Mouse (Mus musculus) cerebellum, adult 11-12 months (tissue): Measurements from ENCODE around the gene Pank1.

Experiments
- DNase-seq: peaks from one replicate; pipeline ENCODE4 v3.0.0; 2022

Gene Pank1

GRCm38 (mm10) chr19:34815371-34815770, 63.9 kb downstream of the Pank1 start:
- DNase-seq: no peak

- no peak for DNase-seq
Observed at GRCm38 (mm10) chr19:34814696-34815095, 64.6 kb downstream of the Pank1 start.

- DNase-seq: no peak
Observed at GRCm38 (mm10) chr19:34813961-34814360, 65.3 kb downstream of the Pank1 start.

DNA sequence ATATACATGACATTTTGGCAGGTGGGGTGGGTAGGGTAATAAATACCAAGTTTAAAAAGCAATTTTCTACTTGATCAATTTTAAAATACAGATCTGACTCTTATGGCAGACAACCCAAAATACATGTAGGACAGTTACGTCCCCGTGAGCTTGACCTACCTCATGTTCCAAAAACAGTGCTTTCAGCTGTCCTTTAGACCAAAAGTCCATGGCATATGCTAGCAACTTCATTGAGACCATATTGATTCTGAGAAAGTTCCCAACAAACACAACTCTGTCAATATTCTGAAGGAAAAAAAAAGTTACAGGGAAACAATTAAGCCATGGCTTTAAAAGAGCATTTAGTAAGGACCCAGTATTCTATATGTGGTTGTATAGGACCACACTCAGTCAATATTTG, 65.7 kb downstream of the Pank1 start:
- DNase-seq: no peak

- no peak for DNase-seq
Observed at GRCm38 (mm10) chr19:34812711-34813110, 66.5 kb downstream of the Pank1 start.

- no peak for DNase-seq
Observed at GRCm38 (mm10) chr19:34807173-34807572, 72.1 kb downstream of the Pank1 start.

DNA sequence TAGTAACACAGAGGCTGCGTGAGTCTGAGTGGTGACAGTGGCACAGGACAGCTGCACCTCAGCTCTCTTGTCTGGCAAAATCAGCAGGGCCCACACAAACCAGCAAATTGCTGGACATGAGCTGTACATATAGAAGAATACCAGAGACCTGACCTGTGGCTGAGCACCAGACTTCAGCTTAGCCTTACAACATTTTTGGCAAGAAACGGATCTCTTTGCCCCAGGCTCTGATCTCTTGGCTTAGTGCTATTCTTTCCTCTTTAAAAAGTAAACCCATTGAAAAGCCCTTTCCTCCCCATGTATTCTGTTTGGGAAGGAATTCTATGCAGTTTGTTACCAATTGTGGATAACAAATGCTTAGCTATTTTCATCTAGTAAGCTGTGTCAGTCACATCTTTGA, 74.2 kb downstream of the Pank1 start:
- DNase-seq: no peak

GRCm38 (mm10) chr19:34804531-34804930, 74.7 kb downstream of the Pank1 start:
- DNase-seq: no peak

- no peak for DNase-seq
Observed at GRCm38 (mm10) chr19:34803396-34803795, 75.9 kb downstream of the Pank1 start.

- DNase-seq: no peak
Observed at GRCm38 (mm10) chr19:34799644-34800267, 79.5 kb downstream of the Pank1 start.

- no peak for DNase-seq
Observed at GRCm38 (mm10) chr19:34796396-34796795, 82.9 kb downstream of the Pank1 start.

DNA sequence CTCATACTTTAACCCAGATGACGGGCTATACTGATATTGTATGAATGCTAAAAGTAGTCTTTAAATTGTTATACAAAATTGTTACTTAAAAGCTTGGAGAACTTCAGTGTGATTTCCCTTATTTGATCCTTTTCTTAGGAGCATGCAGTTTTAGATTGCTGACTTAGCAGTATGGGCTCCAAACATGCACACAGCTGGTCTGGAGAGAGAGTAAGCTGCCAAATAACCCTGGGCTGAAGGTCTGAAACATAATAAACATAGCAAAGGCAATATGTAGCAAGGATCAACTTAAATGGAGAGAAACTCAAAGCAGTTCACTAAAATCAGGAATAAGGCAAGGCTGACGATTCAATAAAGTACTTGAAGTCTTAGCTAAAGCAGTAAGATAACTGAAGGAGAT, 96.8 kb downstream of the Pank1 start:
- no peak for DNase-seq

- no peak for DNase-seq
Observed at GRCm38 (mm10) chr19:34778993-34779392, 100.3 kb downstream of the Pank1 start.

- DNase-seq: no peak
Observed at GRCm38 (mm10) chr19:34778098-34778497, 101.2 kb downstream of the Pank1 start.

DNA sequence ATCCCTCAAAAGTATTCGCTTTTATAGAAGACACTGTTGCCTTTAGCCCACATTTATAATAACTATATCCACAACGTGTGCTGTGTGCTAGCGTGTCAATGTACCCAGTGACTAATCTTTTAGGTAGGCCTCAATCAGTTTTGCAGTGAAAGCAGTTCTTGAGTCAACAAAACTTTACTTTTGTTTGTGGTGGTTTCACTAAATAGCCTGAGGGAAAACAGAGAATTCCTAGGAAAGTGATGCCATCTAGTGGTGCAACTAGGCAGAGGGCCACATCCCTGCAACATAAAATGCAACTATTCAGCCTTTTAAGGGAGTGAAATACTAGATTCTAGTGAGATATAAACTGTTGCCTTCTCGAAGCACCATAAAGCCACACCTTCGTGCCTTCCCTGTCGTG, 106.5 kb downstream of the Pank1 start:
- no peak for DNase-seq

DNA sequence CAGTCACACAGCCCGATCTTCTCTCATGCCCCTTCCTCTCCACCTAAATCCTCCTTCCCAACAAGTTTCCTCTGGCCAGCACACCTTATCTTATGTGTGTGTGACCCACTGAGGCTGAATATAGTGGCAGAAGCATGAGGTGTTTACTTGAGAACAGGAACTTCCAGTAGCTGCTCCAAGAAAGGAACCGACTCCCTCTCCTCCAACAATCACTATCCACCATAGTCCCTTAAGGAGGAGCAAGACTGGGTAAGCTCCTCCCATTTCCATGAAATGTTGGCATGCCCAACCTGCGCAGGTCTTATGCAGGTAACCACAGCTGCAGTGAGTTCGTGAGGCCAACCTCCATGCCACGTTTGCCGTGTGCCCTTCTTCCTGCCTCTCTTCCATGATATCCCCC, 108.5 kb downstream of the Pank1 start:
- no peak for DNase-seq

GRCm38 (mm10) chr19:34758754-34759153, 120.5 kb downstream of the Pank1 start:
- no peak for DNase-seq
